Mouse (Mus musculus) MEL (cell line): ENCODE results near the gene Ccdc115. TPM values are rescaled to one million over a fixed set of nuclear protein-coding genes. Genes with fewer than 3 reads are reported as not detected.

Experiments
- DNase-seq: peaks from one replicate; pipeline ENCODE4 v3.0.0; 2011; ENCODE audit warnings: low read depth, low spot score
- H3K27ac ChIP-seq: 2 replicates; pipeline ENCODE4 v1.5.1; 2012; ENCODE audit warnings: low read depth, mild to moderate bottlenecking, control low read depth, low read length, moderate library complexity; ENCODE audit not compliant: control insufficient read depth
- H3K27me3 ChIP-seq, 2 experiments: fragments of 150-350 bp in 1 of 2; sonication (generic) in 1 of 2; 2 replicates each; pipeline ENCODE4 v1.6.1; 2012; ENCODE audit warnings: low read length in 2 of 2, mild to moderate bottlenecking in 2 of 2, improper control_type of control experiment in 1 of 2, moderate library complexity in 1 of 2; ENCODE audit not compliant: insufficient read depth in 2 of 2, control insufficient read depth in 1 of 2
- H3K36me3 ChIP-seq, 2 experiments: 2 replicates each; pipeline ENCODE4 v1.6.1; 2012 to 2014; ENCODE audit warnings: low read length in 2 of 2, improper control_type of control experiment in 1 of 2, inconsistent platforms in 1 of 2, mild to moderate bottlenecking in 1 of 2; ENCODE audit not compliant: insufficient read depth in 2 of 2, control insufficient read depth in 1 of 2
- H3K4me1 ChIP-seq, 2 experiments: fragments of 150-350 bp in 1 of 2; sonication (generic) in 1 of 2; 2 replicates each; pipeline ENCODE4 v1.6.1; 2012; ENCODE audit warnings: low read length in 2 of 2, improper control_type of control experiment in 1 of 2, mild to moderate bottlenecking in 1 of 2; ENCODE audit not compliant: insufficient read depth in 2 of 2, control insufficient read depth in 1 of 2
- H3K4me3 ChIP-seq, 2 experiments: fragments of 150-350 bp in 1 of 2; sonication (generic) in 1 of 2; 2 replicates each; pipeline ENCODE4 v1.5.1; 2012; ENCODE audit warnings: low read depth in 2 of 2, low read length in 2 of 2, mild to moderate bottlenecking in 2 of 2, moderate library complexity in 2 of 2, control low read depth in 1 of 2, improper control_type of control experiment in 1 of 2; ENCODE audit not compliant: control insufficient read depth in 1 of 2, insufficient read depth in 1 of 2
- H3K79me2 ChIP-seq: 2 replicates; pipeline ENCODE4 v1.6.1; 2012; ENCODE audit warnings: mild to moderate bottlenecking, low read length, moderate library complexity; ENCODE audit not compliant: control insufficient read depth, poor library complexity, insufficient read depth
- H3K9ac ChIP-seq: 2 replicates; pipeline ENCODE4 v1.6.1; 2012; ENCODE audit warnings: low read depth, mild to moderate bottlenecking, control low read depth, low read length, moderate library complexity; ENCODE audit not compliant: control insufficient read depth, poor library complexity, severe bottlenecking
- H3K9me3 ChIP-seq: fragments of 150-350 bp; sonication (generic); replicated peaks from 2 replicates; pipeline ENCODE4 v1.6.1; 2012; ENCODE audit warnings: mild to moderate bottlenecking, low read length, improper control_type of control experiment, moderate library complexity; ENCODE audit not compliant: insufficient read depth
- BHLHE40 ChIP-seq: IDR thresholded peaks from 2 replicates; pipeline ENCODE4 v1.6.1; 2012; ENCODE audit warnings: low read depth, mild to moderate bottlenecking, inconsistent platforms, low read length, improper control_type of control experiment, borderline replicate concordance
- CHD2 ChIP-seq: IDR thresholded peaks from 2 replicates; pipeline ENCODE4 v1.6.1; 2011; ENCODE audit warnings: low read length, improper control_type of control experiment
- CTCF ChIP-seq, 3 experiments: IDR thresholded peaks in 2 of 3; conservative IDR thresholded peaks in 1 of 3; 2 replicates each; pipeline ENCODE4 v1.5.1; 2011 to 2012; ENCODE audit warnings: low read length in 3 of 3, low read depth in 2 of 3, mild to moderate bottlenecking in 2 of 3, improper control_type of control experiment in 1 of 3, inconsistent platforms in 1 of 3, mixed read lengths in 1 of 3, moderate library complexity in 1 of 3; ENCODE audit not compliant: control insufficient read depth in 1 of 3, insufficient read depth in 1 of 3, poor library complexity in 1 of 3, severe bottlenecking in 1 of 3
- ELF1 ChIP-seq: IDR thresholded peaks from 2 replicates; pipeline ENCODE4 v1.6.1; 2014; ENCODE audit warnings: low read depth, mild to moderate bottlenecking, inconsistent platforms, low read length, improper control_type of control experiment, moderate library complexity
- EP300 ChIP-seq, 2 experiments: IDR thresholded peaks; 2 replicates each; pipeline ENCODE4 v1.6.1; 2011; ENCODE audit warnings: improper control_type of control experiment in 2 of 2, low read length in 2 of 2, low read depth in 1 of 2, mild to moderate bottlenecking in 1 of 2
- ETS1 ChIP-seq: IDR thresholded peaks from 2 replicates; pipeline ENCODE4 v1.6.1; 2012; ENCODE audit warnings: low read depth, mild to moderate bottlenecking, inconsistent platforms, low read length, improper control_type of control experiment, moderate library complexity
- GATA1 ChIP-seq: IDR thresholded peaks from 2 replicates; pipeline ENCODE4 v1.6.1; 2011; ENCODE audit warnings: low read depth, low read length, improper control_type of control experiment
- HCFC1 ChIP-seq: IDR thresholded peaks from 2 replicates; pipeline ENCODE4 v1.6.1; 2012; ENCODE audit warnings: low read depth, mild to moderate bottlenecking, inconsistent platforms, low read length, improper control_type of control experiment, moderate library complexity
- KAT2A ChIP-seq: conservative IDR thresholded peaks from 2 replicates; pipeline ENCODE4 v1.6.1; 2012; ENCODE audit warnings: low read depth, low read length, improper control_type of control experiment, inconsistent platforms
- MAFK ChIP-seq: IDR thresholded peaks from 2 replicates; pipeline ENCODE4 v1.6.1; 2011; ENCODE audit warnings: low read depth, mild to moderate bottlenecking, low read length, improper control_type of control experiment, borderline replicate concordance
- MAZ ChIP-seq: IDR thresholded peaks from 2 replicates; pipeline ENCODE4 v1.6.1; 2012; ENCODE audit warnings: low read depth, mild to moderate bottlenecking, inconsistent platforms, low read length, improper control_type of control experiment
- MEF2A ChIP-seq: IDR thresholded peaks from 2 replicates; pipeline ENCODE4 v1.6.1; 2014; ENCODE audit warnings: low read depth, mild to moderate bottlenecking, inconsistent platforms, low read length, improper control_type of control experiment; ENCODE audit not compliant: poor library complexity, insufficient replicate concordance, severe bottlenecking; ENCODE audit errors: extremely low read depth
- MXI1 ChIP-seq: IDR thresholded peaks from 2 replicates; pipeline ENCODE4 v1.6.1; 2011; ENCODE audit warnings: mild to moderate bottlenecking, low read depth, low read length, improper control_type of control experiment
- MYC ChIP-seq: IDR thresholded peaks from 2 replicates; pipeline ENCODE4 v1.6.1; 2011; ENCODE audit warnings: low read depth, mild to moderate bottlenecking, low read length, improper control_type of control experiment, moderate library complexity
- NRF1 ChIP-seq: IDR thresholded peaks from 2 replicates; pipeline ENCODE4 v1.6.1; 2014; ENCODE audit warnings: low read depth, mild to moderate bottlenecking, inconsistent platforms, low read length, improper control_type of control experiment, moderate library complexity; ENCODE audit not compliant: poor library complexity, insufficient read depth, severe bottlenecking
- POLR2AphosphoS5 ChIP-seq: IDR thresholded peaks from 2 replicates; pipeline ENCODE4 v1.6.1; 2012; ENCODE audit warnings: low read depth, borderline replicate concordance, mild to moderate bottlenecking, inconsistent platforms, low read length, moderate library complexity, mixed read lengths
- RAD21 ChIP-seq: IDR thresholded peaks from 2 replicates; pipeline ENCODE4 v1.6.1; 2011; ENCODE audit warnings: mild to moderate bottlenecking, low read depth, low read length, improper control_type of control experiment
- SIN3A ChIP-seq: IDR thresholded peaks from 2 replicates; pipeline ENCODE4 v1.6.1; 2012; ENCODE audit warnings: low read length, improper control_type of control experiment, inconsistent platforms
- SMC3 ChIP-seq: IDR thresholded peaks from 2 replicates; pipeline ENCODE4 v1.6.1; 2011; ENCODE audit warnings: low read depth, low read length, improper control_type of control experiment
- TCF12 ChIP-seq: IDR thresholded peaks from 2 replicates; pipeline ENCODE4 v1.6.1; 2014; ENCODE audit warnings: low read depth, mild to moderate bottlenecking, inconsistent platforms, low read length, improper control_type of control experiment, moderate library complexity
- UBTF ChIP-seq: IDR thresholded peaks from 2 replicates; pipeline ENCODE4 v1.6.1; 2012; ENCODE audit warnings: low read depth, mild to moderate bottlenecking, inconsistent platforms, low read length, improper control_type of control experiment, moderate library complexity, borderline replicate concordance; ENCODE audit not compliant: insufficient read depth
- USF1 ChIP-seq: IDR thresholded peaks from 2 replicates; pipeline ENCODE4 v1.6.1; 2014; ENCODE audit warnings: low read depth, mild to moderate bottlenecking, inconsistent platforms, low read length, improper control_type of control experiment, moderate library complexity
- ZC3H11A ChIP-seq: IDR thresholded peaks from 2 replicates; pipeline ENCODE4 v1.6.1; 2012; ENCODE audit warnings: low read depth, mild to moderate bottlenecking, inconsistent platforms, low read length, improper control_type of control experiment
- ZNF384 ChIP-seq: IDR thresholded peaks from 2 replicates; pipeline ENCODE4 v1.6.1; 2012; ENCODE audit warnings: low read depth, mild to moderate bottlenecking, inconsistent platforms, low read length, improper control_type of control experiment
- polyA plus RNA-seq, 2 experiments: library from polyadenylated mRNA; stranded (reverse) in 1 of 2; unstranded in 1 of 2; fragments of >175 nt in 1 of 2; fragments of >200 nt in 1 of 2; gene quantifications; 2 replicates each; pipeline versions ENCODE4 v1.2.1 to v1.2.4; 2012; ENCODE audit warnings: low replicate concordance in 2 of 2, low read depth in 1 of 2; ENCODE audit not compliant: insufficient read length in 2 of 2, insufficient read depth in 1 of 2, missing spikeins in 1 of 2
- total RNA-seq: library from RNA; depleted of rRNA; stranded (reverse); fragments of 300-350 nt; gene quantifications from 2 replicates; pipeline ENCODE4 v1.2.3, GENCODE M21; 2012

Gene Ccdc115
- total and polyA plus RNA-seq, 3 experiments: 63.4 to 78.7 TPM; not detected in 1

DNA sequence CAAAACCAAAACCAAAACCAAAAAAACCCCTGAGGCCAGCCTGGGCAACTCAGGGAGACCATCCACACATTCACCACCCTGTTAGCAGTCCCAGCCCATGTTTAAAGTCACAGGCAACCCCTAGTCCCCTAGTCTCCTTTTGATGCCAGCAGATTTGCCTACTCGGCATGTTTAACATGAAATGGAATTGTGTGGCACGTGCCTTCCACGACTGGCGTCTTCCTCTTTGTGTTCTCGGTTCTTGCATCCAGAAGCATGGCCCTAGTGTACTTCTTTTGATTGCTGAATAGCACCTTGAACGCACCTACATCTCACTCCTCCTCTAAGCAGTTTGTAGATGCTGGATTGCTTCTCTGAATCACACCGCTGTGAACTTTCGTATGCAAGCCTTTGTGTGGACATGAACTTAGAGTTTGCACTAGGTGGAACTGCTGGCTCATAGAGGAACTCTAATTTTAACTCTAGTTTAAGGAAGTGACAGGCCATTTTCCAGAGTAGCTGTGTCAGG, 24.9 kb upstream of the Ccdc115 start:
- peak overlapping the region in 1 of 2 experiments; percentile 2; a peak in 1 of 4 replicates for H3K4me3 ChIP-seq
- DNase-seq: peak; percentile 71
- peak overlapping the region; percentile 31 for H3K27ac ChIP-seq
- peaks cover 19 to 22% of the 10 kb centered on the region in 2 experiments for H3K4me1 ChIP-seq
- TF ChIP-seq BHLHE40 (peak; percentile 67; the same call in 1 of the 2 replicates), EP300 (IDR thresholded peaks at IDR 0.05; ENCODE audit: low read depth in 1 of 2, low read length in 2 of 2) (no peak), ETS1 (no peak), HCFC1 (no peak), SIN3A (no peak), GATA1 (no peak), ZNF384 (peak; percentile 66), TCF12 (no peak), USF1 (no peak), MEF2A (no peak), NRF1 (no peak), CHD2 (no peak), SMC3 (no peak), ELF1 (no peak)
- H3K9me3 ChIP-seq: no peaks in the 10 kb centered on the region
- H3K27me3 ChIP-seq: no peaks in the 10 kb centered on the region
- peaks cover 0 to 16% of the 10 kb centered on the region in 2 experiments; a peak in 2 of 4 replicates for H3K36me3 ChIP-seq
- H3K9ac ChIP-seq: no peak overlapping the region
- H3K79me2 ChIP-seq: no peaks in the 10 kb centered on the region; the same call in 1 of the 2 replicates

DNA sequence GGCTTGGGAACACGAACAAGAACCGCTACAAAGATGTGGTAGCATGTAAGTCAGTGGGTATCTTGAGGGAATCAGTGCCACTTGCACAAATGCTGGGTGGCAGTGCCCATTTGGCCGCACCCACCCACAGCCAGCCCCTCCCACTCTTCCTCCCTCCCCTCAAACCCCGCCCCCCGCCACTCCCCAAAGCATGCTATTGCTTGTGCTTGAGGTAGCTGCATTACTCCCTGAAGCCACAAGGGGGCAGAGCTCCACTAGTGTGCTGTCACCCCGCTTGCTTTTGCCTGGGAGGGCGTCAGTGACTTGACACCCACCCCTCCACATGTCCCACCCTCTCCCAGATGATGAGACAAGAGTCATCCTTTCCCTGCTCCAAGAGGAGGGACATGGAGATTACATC, 23.3 kb upstream of the Ccdc115 start:
- H3K9me3 ChIP-seq: no peaks in the 10 kb centered on the region
- H3K27me3 ChIP-seq: no peaks in the 10 kb centered on the region
- H3K4me3 ChIP-seq: no peak overlapping the region
- H3K9ac ChIP-seq: no peak overlapping the region
- peaks cover 0 to 13% of the 10 kb centered on the region in 2 experiments; a peak in 2 of 4 replicates for H3K36me3 ChIP-seq
- TF ChIP-seq MYC: 0 out of 2 replicates have a peak, but pooled peaks have one; percentile 46
- no peak for TF ChIP-seq POLR2AphosphoS5
- no peak for TF ChIP-seq MAFK
- TF ChIP-seq KAT2A: no peak
- TF ChIP-seq MAZ: peak; percentile 62; the same call in 1 of the 2 replicates
- TF ChIP-seq CTCF (IDR thresholded peaks at IDR 0.05 in 2 of 3, conservative IDR thresholded peaks at IDR 0.05 in 1 of 3; ENCODE audit: control insufficient read depth in 1 of 3, insufficient read depth in 1 of 3, low read depth in 2 of 3, low read length in 3 of 3, poor library complexity in 1 of 3, severe bottlenecking in 1 of 3): peak; percentile 65 to 85 (median 75)
- TF ChIP-seq ETS1: 0 out of 2 replicates have a peak, but pooled peaks have one; percentile 20
- peak; percentile 60 for TF ChIP-seq MXI1
- no peak for TF ChIP-seq UBTF
- TF ChIP-seq HCFC1: peak; percentile 43; the same call in 1 of the 2 replicates
- peak; percentile 35; the same call in 1 of the 2 replicates for TF ChIP-seq BHLHE40
- peak; percentile 68 for TF ChIP-seq SMC3
- TF ChIP-seq ELF1: peak; percentile 15; the same call in 1 of the 2 replicates
- TF ChIP-seq RAD21: peak; percentile 57
- TF ChIP-seq SIN3A: peak; percentile 46; the same call in 1 of the 2 replicates
- peak; percentile 45 for TF ChIP-seq ZC3H11A
- DNase-seq: peak; percentile 83
- H3K27ac ChIP-seq: no peak overlapping the region
- no peaks in the 10 kb centered on the region; the same call in 1 of the 2 replicates for H3K79me2 ChIP-seq
- H3K4me1 ChIP-seq: peaks cover 15 to 20% of the 10 kb centered on the region in 2 experiments
